Mouse (Mus musculus): Measurements from ENCODE around the gene Ulk4. TPM values are rescaled to one million over a fixed set of nuclear protein-coding genes. Genes with fewer than 3 reads are reported as not detected.
"Not testable (repeated sequence)": the region's sequence is repeated elsewhere in the genome, so short reads cannot be mapped to it uniquely, and the experiment has no call there.

Gene Ulk4
- total RNA-seq, 2 experiments from 2014 or later, result 7.7 to 9.6 TPM

DNA sequence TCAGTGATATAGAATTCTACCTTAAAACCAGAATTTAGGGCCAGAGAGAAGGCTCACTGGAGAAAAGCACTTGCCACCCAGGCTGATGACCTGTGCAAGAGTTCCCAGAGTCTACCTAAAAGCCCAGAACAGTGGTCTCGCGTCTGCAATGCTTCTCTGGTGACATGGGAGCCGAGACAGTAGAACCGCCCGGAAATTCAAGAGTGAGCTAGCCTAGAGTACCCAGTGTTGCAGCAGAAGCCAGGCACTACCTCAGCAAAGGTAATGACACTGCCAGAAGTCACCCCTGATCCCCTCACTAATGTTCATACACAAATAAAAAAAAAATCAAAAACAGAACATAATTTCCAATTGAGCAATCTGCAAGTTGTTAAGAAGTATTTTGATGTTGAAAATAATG, 208.9 kb downstream of the Ulk4 start:
- DNase-seq (ENCODE audit: low spot score in 2 of 2), result no peak

DNA sequence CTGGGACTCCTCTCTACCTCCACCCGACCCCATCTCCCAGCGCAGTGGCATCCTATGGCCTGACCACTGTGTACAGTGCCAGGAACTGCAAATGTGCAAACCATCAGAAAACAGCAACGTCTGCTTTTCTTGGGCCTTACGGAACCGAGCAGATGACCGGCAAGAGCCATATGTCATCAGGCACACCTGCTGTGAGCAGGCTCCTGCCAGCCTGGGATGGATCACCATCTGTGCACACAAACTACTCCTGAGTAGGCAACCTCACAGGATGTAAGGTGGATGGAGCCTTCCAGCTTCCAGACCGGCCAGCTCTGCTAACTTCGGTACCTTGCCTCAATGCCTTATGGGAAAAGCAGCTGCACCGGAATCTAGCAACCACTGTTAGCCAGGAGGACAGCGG, 210.0 kb downstream of the Ulk4 start:
- DNase-seq (ENCODE audit: low spot score in 2 of 2), result no peak

DNA sequence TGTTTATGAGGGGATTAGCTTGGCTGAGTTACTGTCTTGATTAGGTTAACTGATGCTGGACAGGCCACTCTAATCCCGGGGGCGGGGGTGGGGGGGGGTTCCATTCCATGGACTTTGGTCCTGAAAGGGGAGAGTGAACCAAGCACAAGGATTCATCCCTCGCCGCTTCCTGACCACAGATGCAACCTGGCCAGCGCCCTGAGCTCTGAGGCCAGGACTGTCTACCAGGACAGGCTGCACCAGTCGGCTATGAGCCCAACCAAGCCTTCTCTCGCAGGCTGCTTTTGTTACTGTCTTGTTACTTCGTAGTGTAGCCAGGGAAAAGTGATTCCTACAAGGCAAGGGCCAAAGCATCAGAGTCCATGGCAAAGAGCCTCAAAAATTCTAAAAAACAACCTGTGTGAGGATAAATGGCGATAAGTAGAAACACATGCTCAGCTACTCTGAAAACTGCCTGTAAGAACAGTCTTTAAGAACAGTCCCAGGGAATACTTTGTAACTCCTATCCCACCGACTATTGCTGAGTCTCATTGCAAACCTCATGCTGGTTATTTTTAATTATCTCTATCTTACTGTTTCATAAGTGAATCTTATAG, 211.5 kb downstream of the Ulk4 start:
- DNase-seq (ENCODE audit: low spot score in 2 of 2), result no peak

DNA sequence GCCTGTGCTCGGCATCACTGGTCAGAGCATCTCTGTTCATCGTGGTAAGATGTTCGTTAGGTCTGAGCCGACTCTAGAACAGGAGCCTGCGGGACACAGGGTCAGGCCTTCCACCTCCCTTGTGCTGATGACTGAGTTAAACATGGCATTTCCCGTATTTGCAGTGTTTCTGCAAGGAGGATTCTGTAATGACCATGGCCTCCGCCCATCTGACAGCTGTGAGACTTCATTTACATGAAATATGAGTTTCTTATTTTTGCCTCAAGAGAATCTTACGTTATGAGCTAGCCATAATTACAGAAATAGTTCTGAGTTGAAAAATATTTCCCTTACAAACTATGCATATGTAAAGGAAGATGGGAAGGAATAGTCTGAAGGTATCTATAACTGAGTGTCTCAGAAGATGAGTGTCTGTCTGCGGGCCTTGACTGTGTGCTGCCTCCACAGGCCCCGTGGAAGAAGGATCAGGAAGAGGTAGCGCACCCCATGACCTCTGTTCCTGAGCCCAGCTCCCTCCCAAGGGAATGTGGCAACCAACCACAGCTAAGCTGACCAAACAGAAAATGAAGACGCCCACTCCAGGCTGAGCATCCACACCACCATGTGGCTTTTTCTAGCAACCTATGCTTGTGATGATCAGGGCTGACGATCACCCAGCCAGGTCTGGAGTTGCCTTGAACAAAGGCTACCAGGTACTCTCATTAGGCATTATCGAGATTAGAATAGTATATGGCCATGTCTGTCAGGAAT, 212.2 kb downstream of the Ulk4 start:
- DNase-seq (ENCODE audit: low spot score in 2 of 2), result no peak

DNA sequence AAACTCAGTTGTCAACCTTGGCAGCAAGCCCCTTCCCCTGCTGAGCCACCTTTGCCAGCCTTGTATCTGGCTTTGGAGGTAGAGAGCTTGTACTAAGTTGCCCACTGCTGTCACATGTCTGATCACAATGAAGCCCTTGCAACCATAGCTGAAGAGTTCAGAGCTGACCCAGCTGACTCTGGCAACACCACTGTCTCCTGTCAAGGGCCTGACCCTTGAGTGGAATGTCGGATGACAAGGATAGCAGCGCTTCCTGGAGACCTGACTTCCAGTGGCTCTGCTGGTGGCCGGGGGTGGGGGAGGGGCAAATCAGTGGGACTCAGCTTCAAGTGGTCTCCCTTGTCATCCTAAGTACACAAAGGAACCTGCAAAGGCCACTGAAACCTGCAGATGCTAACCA, 214.3 kb downstream of the Ulk4 start:
- DNase-seq (ENCODE audit: low spot score in 2 of 2), result no peak

DNA sequence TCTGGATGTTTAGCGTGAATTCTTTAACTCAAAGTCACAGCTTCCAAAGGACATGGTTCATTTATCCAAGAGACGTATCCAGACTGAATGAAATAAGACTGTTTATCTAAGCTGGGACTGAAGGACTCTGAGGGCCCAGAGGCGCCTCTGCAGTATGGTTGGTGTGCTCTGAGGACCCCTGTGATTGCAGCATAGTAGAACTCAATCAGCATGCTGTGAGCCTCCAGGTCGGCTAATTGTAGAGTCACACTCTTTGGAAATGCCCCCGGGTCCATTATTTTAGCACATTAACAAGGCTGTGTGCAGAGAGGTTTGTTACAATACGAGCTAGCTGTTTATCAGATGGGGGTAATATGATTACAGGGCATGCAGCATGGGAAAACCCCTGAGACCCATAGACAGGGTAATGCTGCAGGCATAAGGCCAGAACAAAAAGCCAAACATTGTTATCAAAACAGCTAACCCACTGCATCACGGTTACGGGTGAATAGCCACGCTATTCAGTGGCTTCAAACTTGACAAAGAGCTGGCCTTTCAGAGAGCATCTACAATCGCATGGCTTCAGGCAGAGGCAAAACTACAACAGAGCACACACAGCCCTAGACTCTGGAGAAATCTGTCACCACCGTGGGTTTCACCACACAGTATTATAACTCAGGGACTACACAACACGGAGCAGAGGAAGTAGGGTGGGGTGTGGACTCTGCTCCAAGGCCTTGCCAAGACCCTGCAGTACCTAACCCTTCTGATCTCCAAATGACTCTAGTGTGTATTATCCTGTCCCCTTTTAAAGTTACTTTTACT, 215.0 kb downstream of the Ulk4 start:
- DNase-seq (ENCODE audit: low spot score in 2 of 2), result no peak

DNA sequence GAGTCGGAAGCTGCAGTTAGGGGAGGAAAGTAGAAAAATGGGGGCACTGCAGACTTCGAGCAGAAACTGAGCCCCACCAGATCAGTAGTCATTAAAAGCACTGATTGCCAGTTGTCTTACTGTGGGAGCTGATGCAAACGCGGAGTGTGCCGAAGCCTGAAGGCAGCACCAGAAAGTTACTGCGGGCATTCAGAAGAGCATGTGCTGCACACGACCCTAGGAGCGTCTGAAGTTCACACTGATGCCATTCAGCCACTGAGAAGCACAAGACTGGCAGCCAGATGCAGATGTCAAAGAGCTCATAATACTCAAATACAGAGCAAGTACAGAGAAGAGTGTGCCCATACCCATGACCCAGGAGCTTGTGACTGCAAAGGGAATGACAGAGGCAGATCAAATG, 216.7 kb downstream of the Ulk4 start:
- DNase-seq (ENCODE audit: low spot score in 2 of 2), result no peak

DNA sequence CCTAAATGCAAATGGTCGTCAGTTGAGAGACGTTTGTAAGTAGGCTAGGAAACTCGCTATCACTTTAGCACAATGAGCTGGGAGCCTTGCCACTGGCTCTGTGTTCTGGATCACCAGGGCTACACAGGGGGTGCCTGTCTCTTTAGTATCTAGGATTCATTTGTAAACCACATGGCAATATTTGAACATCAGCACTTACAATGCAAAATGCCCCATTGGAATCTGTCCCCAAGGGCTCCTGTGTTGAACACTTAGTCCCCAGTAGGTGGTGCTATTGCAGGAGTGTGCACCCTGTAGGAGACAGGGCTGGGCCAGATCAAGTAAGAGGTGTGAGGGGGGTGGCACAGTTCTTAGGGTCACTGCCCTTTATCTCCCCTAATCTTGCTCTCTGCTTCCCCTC, 217.7 kb downstream of the Ulk4 start:
- DNase-seq (ENCODE audit: low spot score in 2 of 2), result no peak

DNA sequence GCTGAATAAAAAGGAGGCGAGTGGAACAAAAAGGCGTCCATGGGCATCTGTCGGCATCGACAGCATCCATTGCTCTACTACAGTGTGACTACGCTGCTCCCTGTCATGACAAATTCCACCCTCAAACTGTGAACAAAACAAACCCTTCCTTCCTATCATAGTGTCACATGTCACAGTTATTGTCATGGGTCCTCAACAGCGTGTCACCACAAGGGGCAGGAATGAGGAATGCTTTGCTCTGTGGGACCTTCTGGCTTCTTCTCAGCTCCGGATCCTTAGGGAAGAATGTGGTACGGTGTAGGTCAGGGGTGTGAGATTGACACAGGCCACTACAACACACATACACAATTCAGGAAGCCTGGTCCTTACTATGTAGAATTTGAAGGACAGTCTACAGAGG, 218.5 kb downstream of the Ulk4 start:
- no peak for DNase-seq (ENCODE audit: low spot score in 2 of 2)

DNA sequence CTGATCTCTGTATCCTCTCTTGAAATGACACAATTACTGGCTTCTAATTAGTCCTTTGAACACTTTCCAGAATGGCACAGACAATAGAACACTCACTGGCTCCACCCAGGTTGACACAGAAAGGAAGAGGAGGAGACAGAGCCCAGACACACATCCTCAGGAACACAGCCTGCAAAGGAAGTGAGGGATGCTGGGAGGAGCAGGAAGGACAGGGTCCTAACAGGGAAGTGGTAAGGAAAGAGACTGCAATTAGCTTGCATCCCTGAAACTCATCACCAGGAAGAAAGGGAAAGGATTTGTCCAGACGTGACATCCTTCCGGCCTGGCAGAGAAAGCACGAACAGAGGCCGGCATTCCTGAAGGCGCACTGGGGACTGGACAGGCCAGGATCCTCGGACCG, 218.9 kb downstream of the Ulk4 start:
- no peak for DNase-seq (ENCODE audit: low spot score in 2 of 2)

DNA sequence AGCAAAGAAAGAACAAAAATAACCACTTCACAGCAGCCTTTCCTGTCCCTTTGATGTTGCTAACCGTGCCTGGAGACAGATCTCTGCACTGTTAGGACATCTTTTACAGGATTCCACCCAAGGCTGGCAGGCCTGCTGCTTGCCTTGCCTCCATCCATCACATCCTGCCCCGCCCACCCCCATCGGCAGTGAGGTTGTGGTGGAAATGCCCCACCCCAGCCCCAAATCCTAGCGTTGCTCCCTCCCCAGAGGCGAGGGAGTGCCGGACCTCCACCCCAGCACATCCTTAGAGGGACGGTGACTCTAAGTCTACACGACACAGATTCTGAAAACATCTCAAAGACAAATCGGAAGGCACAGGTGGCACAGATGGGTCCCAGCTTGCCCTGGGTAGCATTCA, 219.6 kb downstream of the Ulk4 start:
- DNase-seq (ENCODE audit: low spot score in 2 of 2), result no peak

DNA sequence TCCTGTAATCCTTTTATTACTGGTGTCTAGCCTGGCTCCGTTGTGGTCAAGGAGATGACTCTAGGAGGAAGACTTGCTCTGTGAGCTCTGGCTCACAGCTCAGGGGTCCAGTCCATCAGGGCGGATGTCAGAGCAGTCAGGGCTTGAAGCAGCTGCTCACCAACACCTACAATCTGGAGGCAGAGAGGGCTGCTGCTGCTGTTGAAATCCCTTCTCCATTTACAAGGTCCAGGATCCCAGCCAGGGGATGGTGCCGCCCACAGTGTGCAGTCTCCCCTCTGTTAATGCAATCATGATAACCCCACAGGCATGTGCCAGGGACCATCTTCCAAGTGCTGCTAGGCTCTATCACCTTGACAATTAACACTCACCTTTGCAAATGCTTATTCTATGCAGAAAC, 220.5 kb downstream of the Ulk4 start:
- no peak for DNase-seq (ENCODE audit: low spot score in 2 of 2)

DNA sequence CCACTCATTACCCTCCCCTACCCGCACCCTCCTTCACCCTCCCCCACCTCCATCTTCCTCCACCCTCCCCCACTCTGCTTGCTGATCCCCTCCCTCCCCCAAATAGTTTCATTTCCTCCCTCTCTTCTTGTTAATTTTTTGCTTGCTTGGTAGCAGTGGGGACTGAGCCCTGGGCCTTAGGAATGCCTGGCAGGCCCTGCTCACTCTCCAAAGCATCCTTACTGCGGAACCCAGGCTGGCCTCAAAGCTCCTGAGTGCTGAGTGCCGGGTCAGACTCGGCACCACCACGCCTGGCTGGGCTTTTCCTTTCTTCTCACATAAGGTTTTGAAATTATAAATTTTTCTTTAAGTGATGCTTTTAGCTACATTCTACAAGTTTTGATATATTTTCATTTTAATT, 221.0 kb downstream of the Ulk4 start:
- no peak for DNase-seq (ENCODE audit: low spot score in 2 of 2)

DNA sequence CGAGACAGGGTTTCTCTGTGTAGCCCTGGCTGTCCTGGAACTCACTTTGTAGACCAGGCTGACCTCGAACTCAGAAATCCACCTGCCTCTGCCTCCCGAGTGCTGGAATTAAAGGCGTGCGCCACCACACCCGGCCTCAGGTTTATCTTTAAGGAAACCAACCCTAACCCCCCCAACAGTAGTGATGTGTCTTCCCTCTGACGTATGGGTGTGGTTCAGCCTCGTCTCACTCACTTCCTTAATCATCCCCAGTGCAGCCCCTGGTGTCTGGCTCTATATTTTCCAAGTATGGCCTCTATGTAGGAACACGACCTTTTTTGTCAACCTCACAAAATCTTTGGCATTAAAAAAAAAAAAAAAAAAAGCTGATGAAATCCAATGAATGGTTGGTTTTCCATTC, 231.3 kb downstream of the Ulk4 start:
- not testable (repeated sequence) for DNase-seq (ENCODE audit: low spot score in 2 of 2)

DNA sequence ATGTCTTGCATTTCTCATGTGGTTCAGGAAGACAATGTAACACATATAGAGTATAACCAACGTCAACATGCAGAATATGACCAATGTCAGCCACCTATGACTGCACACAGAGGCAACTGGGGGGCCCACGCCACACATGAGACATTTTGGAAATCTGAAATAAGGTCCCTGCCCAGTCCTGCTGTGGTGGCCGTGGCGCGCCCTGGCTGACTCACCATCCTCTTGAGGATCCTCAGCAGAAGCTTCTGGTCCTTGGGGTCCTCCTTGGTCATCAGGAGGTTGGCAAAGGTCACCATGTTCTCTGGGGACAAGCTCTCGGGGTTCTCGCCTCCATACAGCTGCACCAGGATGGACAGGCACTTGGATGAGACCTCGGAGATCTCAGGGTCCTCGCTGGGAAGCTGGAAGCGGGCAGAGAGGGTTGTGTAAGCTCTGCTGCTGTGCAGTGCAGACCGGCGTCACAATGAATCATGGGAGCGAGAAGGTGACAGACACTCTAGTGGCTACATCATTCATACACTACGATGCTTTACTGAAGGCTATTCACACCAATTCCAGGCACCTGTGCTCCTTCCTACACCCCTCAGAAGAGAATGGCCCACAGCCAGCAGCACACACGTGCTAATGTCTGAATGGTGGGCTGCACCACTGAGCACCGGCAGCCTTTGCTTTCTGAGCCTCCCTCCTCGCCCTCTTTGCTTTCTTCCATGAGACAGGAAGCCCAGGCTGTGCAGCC, 232.4 kb downstream of the Ulk4 start:
- DNase-seq (ENCODE audit: low spot score in 2 of 2), result no peak

DNA sequence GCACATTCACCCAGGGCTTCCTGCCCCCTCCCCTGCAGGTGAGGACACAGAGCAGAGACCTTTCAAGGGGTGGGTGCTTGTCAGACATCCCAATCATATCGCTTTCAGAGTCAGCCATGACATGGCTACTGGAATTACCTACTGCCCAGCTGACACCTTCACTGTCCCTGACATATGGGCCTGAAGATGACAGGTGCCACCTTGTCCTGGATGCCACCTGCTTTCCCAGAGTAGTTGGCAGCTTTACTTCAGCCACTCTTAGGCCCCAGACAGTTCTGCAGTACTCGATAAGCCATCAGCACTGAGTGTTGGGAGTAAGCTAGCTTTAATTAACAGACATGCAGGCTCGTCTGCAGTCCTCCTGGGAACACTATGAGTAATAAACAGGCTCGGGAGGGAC, 234.0 kb downstream of the Ulk4 start:
- no peak for DNase-seq (ENCODE audit: low spot score in 2 of 2)

DNA sequence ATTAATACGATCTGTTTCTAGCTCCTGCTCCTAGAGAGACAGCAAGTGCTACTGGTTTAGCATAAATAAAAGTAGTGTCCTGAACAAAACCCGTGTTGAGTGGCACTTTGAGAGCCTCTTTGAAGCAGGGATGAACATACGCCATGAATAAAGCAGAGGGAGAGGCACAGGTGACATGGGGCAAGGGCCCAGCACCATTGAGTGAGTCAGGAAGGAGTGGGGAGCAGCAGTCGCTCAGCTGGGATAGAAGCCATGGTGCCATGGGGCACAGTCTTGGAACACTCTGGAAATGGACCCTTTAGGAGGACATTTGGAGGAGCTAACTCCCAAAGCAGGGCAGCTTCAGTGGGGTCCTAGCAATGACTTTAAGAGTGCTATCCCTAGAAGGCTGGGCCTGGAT, 238.6 kb downstream of the Ulk4 start:
- no peak for DNase-seq (ENCODE audit: low spot score in 2 of 2)

DNA sequence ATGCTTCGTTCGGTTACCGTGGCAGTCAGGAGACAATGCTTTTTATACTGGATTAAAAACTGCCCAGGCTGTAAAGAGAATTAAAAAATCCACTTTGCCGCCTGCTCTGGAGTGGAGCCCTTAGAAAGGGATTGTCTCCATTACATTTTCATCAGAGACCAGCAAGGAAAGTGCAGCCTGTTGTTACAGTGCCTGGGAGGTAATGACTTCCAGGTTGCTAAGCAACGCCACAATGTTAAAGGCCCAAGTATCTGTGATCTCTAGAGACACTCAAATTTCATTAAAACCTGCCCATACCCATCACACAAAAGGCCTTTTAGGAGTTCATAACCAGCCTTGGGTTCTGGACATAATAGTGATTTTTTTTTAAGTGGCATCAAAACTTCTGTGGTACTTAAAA, 239.0 kb downstream of the Ulk4 start:
- no peak for DNase-seq (ENCODE audit: low spot score in 2 of 2)

DNA sequence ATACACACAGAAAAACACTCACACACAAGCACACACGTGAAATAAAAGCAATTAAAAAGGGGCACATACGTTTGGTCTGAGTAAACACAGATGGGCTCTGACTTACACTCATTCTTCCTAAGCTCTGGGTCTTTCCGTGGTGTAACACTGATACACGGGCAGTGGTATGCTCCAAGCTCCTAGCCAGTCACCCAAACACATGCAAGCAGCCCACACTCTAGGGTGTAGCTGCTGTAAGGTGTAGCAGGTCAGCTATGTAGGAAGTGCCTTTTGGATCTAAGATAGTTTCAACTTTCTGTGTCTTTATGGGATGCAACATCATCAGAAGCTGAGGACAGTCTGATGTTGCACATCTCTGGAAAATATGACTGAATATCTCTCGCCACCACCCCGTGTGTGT, 241.7 kb downstream of the Ulk4 start:
- no peak for DNase-seq (ENCODE audit: low spot score in 2 of 2)

DNA sequence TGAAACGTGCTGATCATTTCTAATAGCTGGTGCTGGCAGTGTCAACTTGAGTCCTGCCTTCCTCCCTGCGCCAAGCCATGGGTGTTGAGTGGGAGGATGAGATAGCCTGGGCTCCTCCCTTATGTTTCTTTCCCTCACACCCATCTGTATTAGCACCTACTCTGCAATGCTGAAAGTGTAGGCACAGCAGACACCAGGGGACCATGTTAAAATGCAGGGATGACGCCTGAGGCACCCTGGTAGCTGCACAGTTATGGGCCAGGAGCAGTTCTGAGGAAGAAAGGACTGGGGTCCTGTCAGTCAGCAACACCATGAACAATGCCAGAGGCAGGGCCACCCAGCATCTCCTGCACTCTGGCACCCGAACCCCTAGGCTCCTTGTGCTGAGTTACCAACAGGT, 243.4 kb downstream of the Ulk4 start:
- DNase-seq (ENCODE audit: low spot score in 2 of 2), result no peak

DNA sequence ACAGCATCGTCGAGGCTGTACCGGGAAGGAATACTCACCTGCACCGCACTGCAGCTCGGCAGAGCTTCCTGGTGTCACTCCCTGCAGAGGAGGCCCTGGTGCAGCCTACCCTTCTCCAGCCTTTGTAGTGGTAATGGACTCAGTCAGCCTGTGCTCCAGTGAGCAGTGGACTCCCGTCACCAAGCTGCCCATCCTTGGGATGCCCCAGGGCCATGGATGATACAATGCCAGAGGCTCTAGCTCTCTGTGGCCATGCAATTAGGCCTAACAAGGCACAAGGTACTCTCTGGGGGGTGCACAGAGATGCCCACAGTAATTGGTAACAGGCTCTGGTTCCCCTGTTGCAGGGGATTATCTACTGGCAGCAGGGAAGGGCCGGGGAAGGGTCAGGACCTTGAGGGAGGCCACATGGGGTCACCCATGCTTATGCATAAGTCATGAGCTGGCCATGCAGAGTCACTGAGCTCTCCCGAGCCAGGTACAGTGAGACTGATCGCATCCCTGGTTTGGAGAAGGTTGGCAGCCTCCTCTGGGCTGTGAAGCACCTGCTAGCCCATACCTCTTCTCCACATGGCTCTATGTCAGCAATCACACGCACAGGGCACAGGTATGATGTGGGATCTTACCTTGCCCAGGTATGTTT, 244.6 kb downstream of the Ulk4 start:
- DNase-seq (ENCODE audit: low spot score in 2 of 2), result no peak
